ENCODE assay signal across 12 mouse cellular contexts in the genomic region with DNA sequence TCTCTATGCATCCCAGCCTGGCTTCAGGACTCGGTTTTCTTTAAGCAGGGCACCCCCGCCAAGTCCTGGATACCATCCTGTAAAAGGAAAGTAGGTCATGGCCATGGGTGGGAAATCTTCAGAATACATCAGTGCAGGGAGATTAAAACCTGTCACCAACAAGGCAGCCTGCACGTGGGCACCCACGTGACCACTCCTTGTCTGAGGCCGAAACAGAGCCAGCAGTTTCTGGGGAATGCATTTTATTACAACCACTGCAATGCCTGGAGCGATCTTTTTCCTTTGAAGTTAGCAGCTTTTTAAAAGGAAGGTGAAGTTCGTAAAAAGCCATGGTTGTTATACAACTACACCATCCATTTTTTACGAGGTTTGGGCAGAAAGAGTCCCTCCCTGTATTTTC.
DNase-seq lines count a peak whose midpoint lies in the region; ATAC-seq lines count a peak whose summit lies in the region.
"Had no signal": no experiment of that assay in that cellular context is flagged by ENCODE, and none has a peak within 500 bp of the region (broad histone marks: within the 10 kb centered on the region; RNA-seq: fewer than 3 reads in every experiment).

No protein-coding gene starts in this region.

- H3K9me3 ChIP-seq in heart, embryonic 11.5 days (replicated peaks; ENCODE audit: control insufficient read depth, low read length) = no peaks in the 10 kb centered on the region
- H3K9me3 ChIP-seq: embryonic facial prominence, embryonic 15.5 days had no signal

- H3K4me3 ChIP-seq in heart, embryonic 11.5 days (ENCODE audit: low read depth, low read length) = no peak overlapping the region
- H3K4me3 ChIP-seq: embryonic facial prominence, embryonic 15.5 days; gastrocnemius, adult 2 months had no signal

- peak; percentile 55 for DNase-seq in cerebellum, adult 11-12 months
- DNase-seq in cerebellum, postnatal 4 days (ENCODE audit: low spot score in 2 of 2) = no peak
- peak; percentile 28 for DNase-seq in urinary bladder, postnatal 14 days (ENCODE audit: low spot score)
- no peak for DNase-seq in urinary bladder, postnatal 10 days (ENCODE audit: low spot score)
- peak; percentile 65 to 69 for DNase-seq in left cerebral cortex, postnatal 14 days (ENCODE audit: low spot score in 2 of 2)
- DNase-seq in heart, postnatal 10 days = no peak
- DNase-seq in liver = no peak
- DNase-seq: gastrocnemius, adult 2 months; heart, postnatal 4 days; lung, embryonic 14.5 days had no signal

- peaks cover 3% of the 10 kb centered on the region; the same call in 1 of the 2 replicates for H3K27me3 ChIP-seq in heart, embryonic 11.5 days (ENCODE audit: control insufficient read depth, insufficient read depth, low read length)
- H3K27me3 ChIP-seq: embryonic facial prominence, embryonic 15.5 days had no signal

- no peaks in the 10 kb centered on the region for H3K36me3 ChIP-seq in heart, embryonic 11.5 days (ENCODE audit: control insufficient read depth, insufficient read depth, low read length)
- H3K36me3 ChIP-seq: embryonic facial prominence, embryonic 15.5 days had no signal

- no peak for ATAC-seq in heart, embryonic 11.5 days (replicated peaks; ENCODE audit: insufficient number of reproducible peaks, low FRiP score, low TSS enrichment)

- H3K9ac ChIP-seq in heart, embryonic 11.5 days (ENCODE audit: low read depth, low read length) = no peak overlapping the region
- H3K9ac ChIP-seq: embryonic facial prominence, embryonic 15.5 days; lung, embryonic 14.5 days had no signal

- intact Hi-C loops in left cerebral cortex, postnatal 14 days (cut with DNase I) = no loop called here
- intact Hi-C loops in heart, postnatal 10 days (cut with DNase I) = no loop called here

- H3K4me2 ChIP-seq in heart, embryonic 11.5 days = no peak overlapping the region
- H3K4me2 ChIP-seq: embryonic facial prominence, embryonic 15.5 days; lung, embryonic 14.5 days had no signal

- no peak overlapping the region for H3K27ac ChIP-seq in heart, embryonic 11.5 days (ENCODE audit: low read depth, low read length)
- H3K27ac ChIP-seq: embryonic facial prominence, embryonic 15.5 days; gastrocnemius, adult 2 months had no signal

- WGBS in heart, embryonic 11.5 days (ENCODE audit: insufficient replicate concordance) = 75% methylated on average over 8 of the region's 8 CpGs

- no peaks in the 10 kb centered on the region for H3K4me1 ChIP-seq in heart, embryonic 11.5 days (ENCODE audit: control insufficient read depth, insufficient read depth, low read length)
- H3K4me1 ChIP-seq: embryonic facial prominence, embryonic 15.5 days had no signal

Comparison
In these comparisons a context has a peak if more than half of its experiments do, and no peak if none do; other contexts are left out.
1. DNase-seq: peak in cerebellum, adult 11-12 months (single experiment), urinary bladder, postnatal 14 days (single experiment) and left cerebral cortex, postnatal 14 days (2 of 2); none in cerebellum, postnatal 4 days (0 of 2), urinary bladder, postnatal 10 days (single experiment), heart, postnatal 10 days (0 of 2) and liver (single experiment).